In the genomic region with DNA sequence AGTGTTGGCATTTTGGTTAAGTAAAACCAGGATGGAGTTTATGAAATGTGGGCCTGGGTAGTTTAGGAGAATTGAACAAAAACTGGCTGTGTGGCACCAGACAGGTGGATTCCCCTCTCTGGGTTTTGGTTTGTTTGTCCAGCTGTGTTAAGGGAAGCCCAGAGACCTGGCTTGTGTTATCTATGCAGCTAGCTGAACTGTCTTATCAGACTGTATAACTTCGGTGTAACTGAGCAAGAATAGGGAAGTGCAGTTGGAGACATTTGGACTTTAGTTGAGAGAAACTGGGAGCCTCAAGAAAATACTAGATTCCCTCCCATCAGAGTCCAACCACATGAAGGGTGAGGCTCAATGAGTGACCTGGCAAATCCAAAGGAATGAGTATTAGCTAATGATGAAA, we compare ENCODE assay signal across 23 mouse cellular contexts. TPM values are rescaled to one million over a fixed set of nuclear protein-coding genes. Genes with fewer than 3 reads are reported as not detected.
"Had no signal": no experiment of that assay in that cellular context is flagged by ENCODE, and none has a peak within 500 bp of the region (broad histone marks: within the 10 kb centered on the region; RNA-seq: fewer than 3 reads in every experiment).

No protein-coding gene starts in this region.

- H3K4me2 ChIP-seq: midbrain, embryonic 15.5 days had no signal

- H3K4me3 ChIP-seq: left cerebral cortex, adult 2 months; midbrain, embryonic 12.5 days; midbrain, embryonic 15.5 days; neural tube, embryonic 12.5 days; neural tube, embryonic 15.5 days had no signal

- DNase-seq: kidney, adult 11 months; kidney, adult 8-10 months; kidney, postnatal 10 days; kidney, postnatal 36 days; layer of hippocampus, postnatal 36 days; lung, adult 2 months; lung, postnatal 14 days; lung, postnatal 4 days; retina, postnatal 1 day; right cerebral cortex, postnatal 25 days; thymus, adult 2 months; thymus, postnatal 14 days; thymus, postnatal 4 days had no signal

- H3K27me3 ChIP-seq: kidney, embryonic 15.5 days; midbrain, embryonic 15.5 days; neural tube, embryonic 12.5 days; neural tube, embryonic 15.5 days had no signal

- H3K9ac ChIP-seq: kidney, embryonic 15.5 days; liver, embryonic 15.5 days; midbrain, embryonic 12.5 days; midbrain, embryonic 15.5 days; neural tube, embryonic 12.5 days; neural tube, embryonic 15.5 days had no signal

- H3K4me1 ChIP-seq: midbrain, embryonic 15.5 days; neural tube, embryonic 12.5 days; neural tube, embryonic 15.5 days had no signal

- ATAC-seq: midbrain, embryonic 15.5 days had no signal

- H3K27ac ChIP-seq: kidney, embryonic 15.5 days; left cerebral cortex, adult 2 months; liver, embryonic 15.5 days; midbrain, embryonic 12.5 days; midbrain, embryonic 15.5 days; neural tube, embryonic 12.5 days; neural tube, embryonic 15.5 days; stomach, postnatal 0 days had no signal

- H3K9me3 ChIP-seq: kidney, embryonic 15.5 days; liver, embryonic 15.5 days; midbrain, embryonic 12.5 days; midbrain, embryonic 15.5 days; neural tube, embryonic 12.5 days; neural tube, embryonic 15.5 days had no signal

RNA-seq across cellular contexts. Expression of a gene that starts 9.6 kb away (rescaled TPM):
- total RNA-seq: megakaryocyte progenitor cell, adult 5-6 weeks had no signal
- polyA plus RNA-seq: kidney, embryonic 15.5 days; stomach, embryonic 14.5 days had no signal

RNA-seq across cellular contexts. Expression of a gene that starts 47.0 kb away (rescaled TPM):
- total RNA-seq: megakaryocyte progenitor cell, adult 5-6 weeks had no signal
